Mouse (Mus musculus): ENCODE data around the gene Suds3.

The Suds3 gene

DNA sequence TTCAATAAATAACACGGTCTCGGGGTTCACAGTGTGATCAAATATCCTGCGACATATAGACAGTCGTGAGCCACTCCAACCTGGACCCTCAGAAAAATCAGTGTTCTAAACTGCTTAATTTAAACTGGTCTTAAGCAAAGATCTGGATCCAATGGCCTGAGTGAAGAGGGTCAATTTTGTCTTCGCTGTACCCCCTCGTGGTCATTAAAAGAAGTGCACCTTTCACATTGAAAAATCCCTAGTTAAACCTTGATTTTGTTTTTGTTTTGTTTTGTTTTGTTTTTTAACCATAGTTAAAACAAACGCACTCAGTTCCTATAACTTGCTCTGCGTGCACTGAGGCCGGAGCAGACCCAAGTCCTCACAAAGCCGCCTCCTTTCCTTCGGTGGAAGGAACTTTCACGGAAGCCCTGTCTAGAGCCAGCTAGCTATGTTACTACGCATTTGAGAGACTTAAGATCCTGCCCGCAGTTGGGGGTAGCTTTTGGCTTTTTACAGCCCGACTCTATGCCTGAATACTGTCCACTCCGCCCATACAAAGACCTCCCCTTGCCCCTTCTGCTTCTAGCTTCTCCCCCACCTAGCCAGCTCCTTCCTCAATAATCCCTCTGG, 1.2 kb downstream of the Suds3 start:
- no peak for DNase-seq (ENCODE audit: extremely low read depth, low read depth, low spot score)

DNA sequence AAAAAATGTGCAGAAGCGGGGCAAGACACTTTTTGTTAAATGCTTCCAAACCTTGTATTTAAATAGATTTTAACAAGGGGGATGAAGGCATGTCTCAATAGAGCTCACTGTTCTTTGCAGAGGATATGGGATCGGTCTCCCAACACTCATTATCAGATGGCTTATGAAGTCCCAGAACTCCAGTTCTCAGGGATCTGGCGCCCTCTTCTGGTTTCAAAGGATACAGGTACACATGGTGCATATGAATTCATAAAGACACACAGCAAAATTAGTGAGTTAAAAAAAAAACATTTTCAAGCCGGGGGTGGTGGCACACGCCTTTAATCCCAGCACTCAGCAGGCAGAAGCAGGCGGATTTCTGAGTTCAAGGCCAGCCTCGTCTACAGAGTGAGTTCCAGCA, 2.6 kb downstream of the Suds3 start:
- no peak for DNase-seq (ENCODE audit: extremely low read depth, low read depth, low spot score)

DNA sequence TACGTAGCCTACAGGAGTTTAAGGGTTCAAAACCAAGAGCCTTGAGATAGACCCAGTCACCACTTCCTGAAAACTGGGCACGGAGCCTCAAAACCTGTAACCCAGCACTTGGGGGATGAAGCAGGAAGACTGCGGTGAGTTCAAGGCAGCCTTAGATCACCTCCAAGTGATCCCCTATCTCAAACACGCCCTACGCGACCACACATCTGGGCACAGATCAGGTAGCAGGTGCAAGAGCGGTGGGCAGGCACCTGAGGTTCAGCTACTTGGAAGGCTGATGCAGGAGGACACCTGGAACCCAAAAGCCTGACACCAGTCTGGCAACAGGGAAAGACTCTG, 4.2 kb downstream of the Suds3 start:
- no peak for DNase-seq (ENCODE audit: extremely low read depth, low read depth, low spot score)

GRCm38 (mm10) chr5:117111064-117111773, 4.7 kb downstream of the Suds3 start:
- no peak for DNase-seq (ENCODE audit: extremely low read depth, low read depth, low spot score)

DNA sequence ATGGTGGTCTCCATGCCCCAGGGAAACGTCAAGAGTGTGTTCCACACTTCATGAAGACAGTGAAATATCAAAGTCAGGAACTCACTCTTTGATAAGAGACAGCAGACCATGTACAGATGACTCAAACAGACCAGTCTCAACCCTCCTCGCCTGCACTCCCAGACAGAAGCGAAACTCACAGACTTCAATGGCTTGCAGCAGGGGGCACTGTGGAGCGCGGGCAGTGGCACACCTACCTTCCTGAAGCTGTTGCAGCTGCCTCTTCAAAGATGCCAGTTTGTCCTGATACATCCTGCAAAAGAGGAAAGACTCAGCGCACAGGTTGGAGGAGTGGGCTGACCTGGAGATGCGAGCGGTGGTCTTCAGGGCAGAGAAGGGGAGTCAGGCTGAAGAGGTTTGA, 6.4 kb downstream of the Suds3 start:
- DNase-seq (ENCODE audit: extremely low read depth, low read depth, low spot score): no peak

DNA sequence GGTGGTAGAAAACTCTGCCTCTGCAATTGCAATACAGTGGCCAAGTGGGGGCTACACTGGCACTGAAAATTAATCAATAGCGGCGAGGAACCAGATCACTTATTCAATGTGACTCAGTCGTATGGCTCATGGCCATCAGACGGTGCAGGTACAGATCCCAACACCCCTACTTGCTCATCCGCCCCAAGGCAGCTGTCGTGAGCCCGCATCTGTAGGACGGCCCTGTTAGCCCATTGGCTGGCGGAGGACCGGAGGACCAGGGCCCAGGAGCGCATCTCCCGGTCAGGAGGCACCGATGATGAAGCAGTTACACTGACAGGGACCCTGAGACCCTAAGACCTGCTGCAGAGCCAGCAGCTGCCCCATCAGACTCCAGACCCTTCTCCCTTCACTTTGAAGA, 7.2 kb downstream of the Suds3 start:
- DNase-seq (ENCODE audit: extremely low read depth, low read depth, low spot score): no peak

DNA sequence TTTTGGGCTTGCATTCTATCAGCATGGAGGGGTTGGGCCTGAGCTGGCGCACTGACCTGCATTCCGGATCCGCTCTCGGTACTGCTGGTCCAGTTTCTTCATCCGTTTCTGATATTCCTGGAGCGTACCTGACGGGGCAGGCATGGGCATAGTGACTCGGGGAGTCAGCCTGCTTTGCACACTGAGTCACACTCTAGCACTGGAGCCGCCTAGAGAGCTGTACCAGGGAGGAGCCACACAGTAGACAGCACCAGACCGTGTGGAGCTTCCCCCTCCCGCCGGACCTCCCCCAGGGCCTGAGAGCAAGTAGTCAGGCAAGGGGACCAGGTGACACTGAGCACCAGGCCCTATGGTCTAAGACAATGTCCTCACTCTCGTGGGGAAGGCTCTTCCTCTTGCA, 7.6 kb downstream of the Suds3 start:
- no peak for DNase-seq (ENCODE audit: extremely low read depth, low read depth, low spot score)

- DNase-seq (ENCODE audit: extremely low read depth, low read depth, low spot score): no peak
Observed at GRCm38 (mm10) chr5:117105761-117106160, 10.2 kb downstream of the Suds3 start.

DNA sequence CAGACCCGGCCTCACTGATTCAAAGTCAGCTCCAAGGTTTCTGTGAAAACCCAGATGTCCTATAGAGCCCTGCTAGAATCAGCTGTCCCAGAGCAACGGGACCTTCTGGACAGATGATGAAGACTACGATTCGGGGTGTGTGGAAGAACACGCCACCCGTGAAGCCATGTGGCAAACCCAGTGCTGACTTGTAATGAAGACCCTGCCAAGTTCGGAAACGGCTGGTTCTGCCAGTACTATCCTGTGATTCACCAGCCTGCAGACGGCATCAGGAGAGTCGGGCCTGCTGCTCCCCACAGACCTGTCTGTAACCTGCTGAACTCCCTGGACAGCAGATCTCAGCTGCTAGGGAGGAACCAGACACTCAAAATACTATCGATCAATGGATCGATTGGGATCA, 11.6 kb downstream of the Suds3 start:
- no peak for DNase-seq (ENCODE audit: extremely low read depth, low read depth, low spot score)

DNA sequence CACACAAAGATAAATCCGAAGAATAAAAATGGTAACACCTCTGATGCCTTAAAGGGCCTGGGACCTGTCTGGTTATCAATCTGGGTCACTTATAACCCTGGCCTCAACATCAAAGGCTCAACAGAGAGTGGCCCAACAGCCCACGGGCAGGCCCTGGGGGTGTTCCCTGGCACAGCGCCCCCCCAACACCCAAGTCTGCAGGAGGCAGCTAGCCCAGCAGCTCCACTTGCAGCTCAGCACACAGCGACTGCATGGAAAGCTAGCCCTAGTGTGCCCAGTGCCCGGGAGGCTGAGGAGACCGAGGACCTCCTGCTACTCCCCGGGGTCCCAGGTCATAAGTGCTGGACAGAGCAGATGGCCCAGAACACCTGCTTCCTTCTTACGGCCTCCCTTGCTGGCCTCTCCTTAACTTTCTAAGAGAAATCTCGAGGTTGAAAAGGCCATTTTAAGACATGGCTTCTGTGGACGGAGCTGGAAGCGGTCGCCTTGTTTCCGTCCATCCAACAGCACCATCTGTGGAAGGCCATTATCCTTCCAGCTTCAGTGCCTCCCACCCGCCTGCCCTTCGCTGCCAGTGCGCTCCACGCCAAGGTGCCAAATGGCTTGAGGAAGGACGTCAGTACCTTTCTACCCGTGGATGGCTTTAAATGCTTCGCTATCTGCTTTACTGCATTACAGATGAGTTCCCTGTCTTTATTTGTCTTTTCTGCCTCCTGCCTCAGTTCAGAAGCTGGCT, 12.6 kb downstream of the Suds3 start:
- DNase-seq (ENCODE audit: extremely low read depth, low read depth, low spot score): no peak

- no peak for DNase-seq (ENCODE audit: extremely low read depth, low read depth, low spot score)
Observed at GRCm38 (mm10) chr5:117099742-117100141, 16.2 kb downstream of the Suds3 start.

DNA sequence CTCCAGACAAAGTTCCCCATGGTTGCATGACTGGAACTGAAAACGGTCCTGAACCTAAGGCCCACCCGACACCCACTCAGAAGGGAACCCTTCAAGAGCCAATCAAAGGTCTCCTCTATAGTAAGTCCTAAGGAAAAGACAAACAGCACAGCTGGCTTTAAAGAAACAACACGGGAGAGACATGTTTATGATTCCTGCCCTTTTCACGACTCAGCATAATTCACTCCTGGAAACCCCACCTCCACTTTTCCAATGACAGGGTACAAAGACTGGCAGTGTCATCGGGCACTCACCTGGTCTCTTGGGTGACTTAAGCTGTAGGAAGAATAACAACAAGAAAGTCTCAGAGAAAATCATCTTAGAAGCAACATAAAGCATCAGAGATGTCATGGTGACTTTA, 16.9 kb downstream of the Suds3 start:
- DNase-seq (ENCODE audit: extremely low read depth, low read depth, low spot score): no peak

GRCm38 (mm10) chr5:117096716-117097115, 19.2 kb downstream of the Suds3 start:
- no peak for DNase-seq (ENCODE audit: extremely low read depth, low read depth, low spot score)

GRCm38 (mm10) chr5:117094431-117094830, 21.5 kb downstream of the Suds3 start:
- no peak for DNase-seq (ENCODE audit: extremely low read depth, low read depth, low spot score)

- no peak for DNase-seq (ENCODE audit: extremely low read depth, low read depth, low spot score)
Observed at GRCm38 (mm10) chr5:117089786-117090185, 26.1 kb downstream of the Suds3 start.

GRCm38 (mm10) chr5:117089147-117089546, 26.8 kb downstream of the Suds3 start:
- no peak for DNase-seq (ENCODE audit: extremely low read depth, low read depth, low spot score)

DNA sequence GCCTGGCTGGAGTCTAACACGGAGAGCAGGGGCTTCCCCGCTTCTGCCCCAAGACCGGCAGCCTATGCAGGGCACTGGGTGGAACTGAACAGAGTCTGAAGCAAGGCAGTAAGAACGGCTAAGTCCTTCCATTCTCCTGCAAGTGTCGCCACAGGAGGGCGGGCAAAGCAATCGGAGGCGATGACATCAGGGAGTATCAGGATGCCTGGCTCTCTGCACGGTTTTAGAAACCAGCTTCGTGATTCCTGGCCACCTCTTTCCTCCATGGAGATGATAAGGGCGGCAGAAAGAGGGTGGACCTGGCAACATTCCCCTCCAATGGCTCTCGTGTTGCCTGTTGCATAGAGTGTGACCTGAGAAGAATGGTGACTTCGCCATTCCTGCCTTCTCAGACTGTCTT, 28.2 kb downstream of the Suds3 start:
- no peak for DNase-seq (ENCODE audit: extremely low read depth, low read depth, low spot score)

GRCm38 (mm10) chr5:117069498-117069894, 46.4 kb downstream of the Suds3 start:
- no peak for DNase-seq (ENCODE audit: extremely low read depth, low read depth, low spot score)

GRCm38 (mm10) chr5:117068808-117069497, 47.0 kb downstream of the Suds3 start:
- DNase-seq (ENCODE audit: extremely low read depth, low read depth, low spot score): no peak

GRCm38 (mm10) chr5:117068181-117068580, 47.7 kb downstream of the Suds3 start:
- no peak for DNase-seq (ENCODE audit: extremely low read depth, low read depth, low spot score)

DNA sequence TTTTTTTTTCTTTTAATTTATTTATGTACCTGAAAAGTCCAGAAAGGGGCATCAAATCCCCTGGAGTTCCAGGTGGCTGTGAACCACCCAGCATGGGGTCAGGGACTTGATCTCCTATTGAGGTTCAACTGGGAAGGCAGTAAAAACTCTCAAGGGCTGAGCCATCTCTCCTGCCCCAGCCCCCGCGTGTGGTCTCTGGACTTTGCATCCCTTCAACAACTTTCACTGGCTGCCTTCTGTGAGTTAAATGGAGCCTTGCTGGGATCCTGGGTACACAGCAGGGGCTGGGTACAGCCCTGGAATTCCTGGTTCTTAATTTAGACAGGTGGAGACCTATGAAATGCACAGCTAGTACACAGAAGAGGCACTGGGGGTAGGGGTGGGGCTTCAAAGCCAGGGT, 54.7 kb downstream of the Suds3 start:
- DNase-seq (ENCODE audit: extremely low read depth, low read depth, low spot score): no peak
